Mouse (Mus musculus): ENCODE measurements around the gene Hs6st3. TPM values are rescaled to one million over a fixed set of nuclear protein-coding genes. Genes with fewer than 3 reads are reported as not detected.

The Hs6st3 gene
- polyA plus RNA-seq, 1 experiment from 2014 or later, result 0.11 TPM

- Histone ChIP-seq H3K4me2 (replicated peaks; ENCODE audit: low read depth) (no peak overlapping the region), H3K4me1 (replicated peaks; ENCODE audit: control insufficient read depth, insufficient read depth) (no peaks in the 10 kb centered on the region), H3K4me3 (ENCODE audit: low read depth, low read length) (no peak overlapping the region), H3K9ac (ENCODE audit: low read length) (no peak overlapping the region), H3K27me3 (ENCODE audit: control insufficient read depth, insufficient read depth, low read length) (no peaks in the 10 kb centered on the region), H3K9me3 (ENCODE audit: control insufficient read depth, low read length) (no peaks in the 10 kb centered on the region), H3K36me3 (ENCODE audit: control insufficient read depth, insufficient read depth, low read length) (no peaks in the 10 kb centered on the region), H3K27ac (replicated peaks) (no peak overlapping the region)
- 41% methylated on average over 6 of the region's 6 CpGs for WGBS
- ATAC-seq (ENCODE audit: low FRiP score, low TSS enrichment) (no peak), DNase-seq (ENCODE audit: low spot score) (no peak)
- TF ChIP-seq CTCF (IDR thresholded peaks at IDR 0.05; ENCODE audit: low read depth) (no peak), EP300 (optimal IDR thresholded peaks at IDR 0.05) (no peak)
These were observed 780.3 kb downstream of the Hs6st3 start for GRCm38 (mm10) chr14:119918281-119919034.

GRCm38 (mm10) chr14:119919177-119919576, 781.0 kb downstream of the Hs6st3 start:
- no peak overlapping the region for H3K27ac ChIP-seq (replicated peaks)
- ATAC-seq (ENCODE audit: low FRiP score, low TSS enrichment) (no peak), DNase-seq (ENCODE audit: low spot score) (no peak)
- H3K36me3 ChIP-seq (ENCODE audit: control insufficient read depth, insufficient read depth, low read length), result no peaks in the 10 kb centered on the region
- H3K9me3 ChIP-seq (ENCODE audit: control insufficient read depth, low read length), result no peaks in the 10 kb centered on the region
- TF ChIP-seq EP300 (optimal IDR thresholded peaks at IDR 0.05) (no peak), CTCF (IDR thresholded peaks at IDR 0.05; ENCODE audit: low read depth) (no peak)
- WGBS, result 86% methylated on average over 1 of the region's 1 CpGs
- H3K4me1 ChIP-seq (replicated peaks; ENCODE audit: control insufficient read depth, insufficient read depth), result no peaks in the 10 kb centered on the region
- H3K9ac ChIP-seq (ENCODE audit: low read length), result no peak overlapping the region
- H3K4me3 ChIP-seq (ENCODE audit: low read depth, low read length), result no peak overlapping the region
- no peaks in the 10 kb centered on the region for H3K27me3 ChIP-seq (ENCODE audit: control insufficient read depth, insufficient read depth, low read length)
- no peak overlapping the region for H3K4me2 ChIP-seq (replicated peaks; ENCODE audit: low read depth)

Other genes starting within 250 kb of the Hs6st3 start
- 2.8 and 4.0 TPM in 2 replicates for gene Dzip1, start 212.9 kb upstream of the Hs6st3 start, polyA plus RNA-seq (2015; fragmentation: Nextera tagmentation; extraction: Ambion mirVana)
- 44.9 and 49.5 TPM in 2 replicates for gene Dnajc3, start 200.4 kb upstream of the Hs6st3 start, polyA plus RNA-seq (2015; fragmentation: Nextera tagmentation; extraction: Ambion mirVana)
- 2.7 and 3.2 TPM in 2 replicates for gene Uggt2, start 38.9 kb upstream of the Hs6st3 start, polyA plus RNA-seq (2015; fragmentation: Nextera tagmentation; extraction: Ambion mirVana)